Mouse (Mus musculus) cerebellum, adult 2 months (tissue): Measurements from ENCODE around the gene Gxylt2.

Source experiments
- CTCF ChIP-seq: fragments of 200-500 bp; IDR thresholded peaks from 2 replicates; pipeline ENCODE4 v1.5.1; 2011; ENCODE audit warnings: low read depth, mild to moderate bottlenecking, control low read depth, low read length, moderate library complexity, borderline replicate concordance; ENCODE audit not compliant: insufficient read depth
- POLR2A ChIP-seq: fragments of 200-500 bp; IDR thresholded peaks from 2 replicates; pipeline ENCODE4 v1.6.1; 2011; ENCODE audit warnings: low read length, control low read depth, borderline replicate concordance; ENCODE audit not compliant: insufficient read depth

GRCm38 (mm10) chr6:100670370-100670841 lies 34.1 kb upstream of the Gxylt2 start:
- TF ChIP-seq POLR2A: no peak
- no peak for TF ChIP-seq CTCF
